Mouse (Mus musculus) forelimb bud, embryonic 11.5 days (tissue): ENCODE results near the gene Kpna3.

Experiments
- DNase-seq: peaks from one replicate; pipeline ENCODE4 v3.0.0-alpha.2; 2012; ENCODE audit warnings: low read depth, low spot score

Gene Kpna3

DNA sequence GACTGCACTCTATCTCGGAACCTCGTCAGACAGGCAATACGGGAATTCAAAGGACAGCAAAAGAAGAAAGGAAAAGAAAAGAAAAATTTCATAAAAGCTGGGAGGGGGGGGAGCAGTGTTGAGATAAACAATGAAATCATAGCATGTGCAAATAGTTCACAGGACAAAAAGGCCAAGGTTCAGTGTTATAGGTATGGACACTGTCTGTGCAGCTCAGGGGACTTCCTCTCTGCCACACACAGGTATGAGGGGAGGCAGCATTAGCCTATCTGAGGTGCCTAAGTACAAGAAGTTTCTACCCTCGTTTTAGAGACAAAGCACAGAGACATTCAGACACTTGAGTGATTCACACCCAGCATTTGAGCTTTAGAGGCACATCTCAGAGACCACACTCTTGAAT lies 118.5 kb downstream of the Kpna3 start:
- DNase-seq = no peak

DNA sequence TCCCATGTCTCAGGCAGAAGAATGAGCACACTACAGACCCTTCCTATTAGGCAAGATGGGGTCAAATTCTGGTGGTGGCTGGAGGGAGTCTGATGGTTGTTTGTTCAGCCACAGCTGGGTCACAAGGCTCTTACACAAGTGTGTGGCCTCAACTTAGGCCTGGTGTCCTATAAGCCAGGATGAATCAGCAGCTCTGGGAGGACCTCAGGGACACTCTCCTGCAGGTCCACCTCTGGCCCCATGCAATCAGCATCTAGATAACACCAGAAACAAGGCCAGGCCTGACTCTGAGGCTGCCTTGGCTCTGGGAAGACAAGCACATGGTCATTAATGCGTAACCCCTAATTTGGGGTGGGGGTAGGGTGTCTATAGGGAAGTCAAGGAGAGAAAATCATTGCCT lies 118.9 kb downstream of the Kpna3 start:
- no peak for DNase-seq

DNA sequence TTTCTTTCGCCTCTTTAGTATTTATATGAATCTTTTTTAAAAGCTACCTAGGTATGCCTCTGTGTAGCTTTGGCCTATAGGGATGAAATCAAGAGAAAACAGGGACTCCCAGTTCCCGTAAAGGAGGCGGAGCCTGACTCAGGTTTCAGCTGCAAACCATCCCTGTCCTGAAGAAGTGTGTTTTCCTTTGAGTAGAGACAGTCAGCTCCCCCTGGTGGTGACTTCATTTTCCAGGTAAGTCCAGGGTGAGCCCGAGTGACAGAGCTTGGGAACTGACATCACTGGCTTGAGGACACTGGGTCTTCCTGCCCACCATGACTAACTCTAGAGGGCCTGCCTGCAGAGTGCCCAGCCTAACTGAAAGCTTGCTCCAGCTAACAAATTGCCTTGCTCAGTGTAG lies 122.8 kb downstream of the Kpna3 start:
- DNase-seq = peak; percentile 67
